Mouse (Mus musculus): Measurements from ENCODE around the gene Actg1. TPM values are rescaled to one million over a fixed set of nuclear protein-coding genes. Genes with fewer than 3 reads are reported as not detected.

Gene Actg1
- total and polyA plus RNA-seq, 2 experiments, result 68.0 to 158 TPM

GRCm38 (mm10) chr11:120359391-120359790, 11.0 kb upstream of the Actg1 start:
- Histone ChIP-seq H3K9ac (ENCODE audit: low read depth, low read length) (no peak overlapping the region), H3K4me3 (ENCODE audit: insufficient read depth, low read depth, low read length) (no peak overlapping the region), H3K36me3 (ENCODE audit: control insufficient read depth, insufficient read depth, low read length) (no peaks in the 10 kb centered on the region), H3K79me2 (ENCODE audit: control insufficient read depth, insufficient read depth, low read length) (no peaks in the 10 kb centered on the region), H3K4me1 (ENCODE audit: control insufficient read depth, insufficient read depth, low read length) (no peaks in the 10 kb centered on the region), H3K27me3 (ENCODE audit: control insufficient read depth, insufficient read depth, low read length) (no peaks in the 10 kb centered on the region), H3K27ac (replicated peaks; ENCODE audit: insufficient read depth, low read depth, low read length) (no peak overlapping the region)
- 55% methylated on average over 6 of the region's 6 CpGs for WGBS
- DNase-seq (ENCODE audit: extremely low read depth, low read depth, low spot score), result no peak
- TF ChIP-seq CTCF (IDR thresholded peaks at IDR 0.05; ENCODE audit: low read depth, low read length) (no peak), POLR2A (IDR thresholded peaks at IDR 0.05; ENCODE audit: extremely low read depth, insufficient read depth, low read length) (no peak)

- Histone ChIP-seq H3K36me3 (ENCODE audit: control insufficient read depth, insufficient read depth, low read length) (no peaks in the 10 kb centered on the region), H3K27me3 (ENCODE audit: control insufficient read depth, insufficient read depth, low read length) (no peaks in the 10 kb centered on the region), H3K4me3 (ENCODE audit: insufficient read depth, low read depth, low read length) (no peak overlapping the region), H3K79me2 (ENCODE audit: control insufficient read depth, insufficient read depth, low read length) (no peaks in the 10 kb centered on the region), H3K9ac (ENCODE audit: low read depth, low read length) (no peak overlapping the region), H3K4me1 (ENCODE audit: control insufficient read depth, insufficient read depth, low read length) (peaks cover 3% of the 10 kb centered on the region; the same call in 1 of the 2 replicates), H3K27ac (replicated peaks; ENCODE audit: insufficient read depth, low read depth, low read length) (no peak overlapping the region)
- DNase-seq (ENCODE audit: extremely low read depth, low read depth, low spot score), result no peak
- TF ChIP-seq CTCF (IDR thresholded peaks at IDR 0.05; ENCODE audit: low read depth, low read length) (no peak), POLR2A (IDR thresholded peaks at IDR 0.05; ENCODE audit: extremely low read depth, insufficient read depth, low read length) (no peak)
- WGBS, result 41% methylated on average over 10 of the region's 10 CpGs
Measured at GRCm38 (mm10) chr11:120357791-120358401, 9.6 kb upstream of the Actg1 start.

GRCm38 (mm10) chr11:120356900-120357299, 8.6 kb upstream of the Actg1 start:
- Histone ChIP-seq H3K36me3 (ENCODE audit: control insufficient read depth, insufficient read depth, low read length) (no peaks in the 10 kb centered on the region), H3K4me1 (ENCODE audit: control insufficient read depth, insufficient read depth, low read length) (peaks cover 5% of the 10 kb centered on the region; the same call in 1 of the 2 replicates), H3K79me2 (ENCODE audit: control insufficient read depth, insufficient read depth, low read length) (no peaks in the 10 kb centered on the region), H3K27me3 (ENCODE audit: control insufficient read depth, insufficient read depth, low read length) (no peaks in the 10 kb centered on the region), H3K4me3 (ENCODE audit: insufficient read depth, low read depth, low read length) (no peak overlapping the region), H3K9ac (ENCODE audit: low read depth, low read length) (no peak overlapping the region), H3K27ac (replicated peaks; ENCODE audit: insufficient read depth, low read depth, low read length) (no peak overlapping the region)
- 96% methylated on average over 4 of the region's 4 CpGs for WGBS
- TF ChIP-seq CTCF (IDR thresholded peaks at IDR 0.05; ENCODE audit: low read depth, low read length) (no peak), POLR2A (IDR thresholded peaks at IDR 0.05; ENCODE audit: extremely low read depth, insufficient read depth, low read length) (no peak)
- DNase-seq (ENCODE audit: extremely low read depth, low read depth, low spot score), result no peak

- no peaks in the 10 kb centered on the region for H3K27me3 ChIP-seq (ENCODE audit: control insufficient read depth, insufficient read depth, low read length)
- no peak for DNase-seq (ENCODE audit: extremely low read depth, low read depth, low spot score)
- no peaks in the 10 kb centered on the region for H3K79me2 ChIP-seq (ENCODE audit: control insufficient read depth, insufficient read depth, low read length)
- no peak overlapping the region for H3K9ac ChIP-seq (ENCODE audit: low read depth, low read length)
- no peak overlapping the region for H3K4me3 ChIP-seq (ENCODE audit: insufficient read depth, low read depth, low read length)
- H3K36me3 ChIP-seq (ENCODE audit: control insufficient read depth, insufficient read depth, low read length), result no peaks in the 10 kb centered on the region
- H3K27ac ChIP-seq (replicated peaks; ENCODE audit: insufficient read depth, low read depth, low read length), result no peak overlapping the region
- WGBS, result 93% methylated on average over 15 of the region's 15 CpGs
- peaks cover 5% of the 10 kb centered on the region; the same call in 1 of the 2 replicates for H3K4me1 ChIP-seq (ENCODE audit: control insufficient read depth, insufficient read depth, low read length)
- TF ChIP-seq POLR2A (IDR thresholded peaks at IDR 0.05; ENCODE audit: extremely low read depth, insufficient read depth, low read length) (no peak), CTCF (IDR thresholded peaks at IDR 0.05; ENCODE audit: low read depth, low read length) (no peak)
Measured at GRCm38 (mm10) chr11:120356319-120356840, 8.0 kb upstream of the Actg1 start.

GRCm38 (mm10) chr11:120355277-120356039, 7.1 kb upstream of the Actg1 start:
- WGBS, result 74% methylated on average over 5 of the region's 5 CpGs
- peaks cover 5% of the 10 kb centered on the region; the same call in 1 of the 2 replicates for H3K4me1 ChIP-seq (ENCODE audit: control insufficient read depth, insufficient read depth, low read length)
- H3K9ac ChIP-seq (ENCODE audit: low read depth, low read length), result no peak overlapping the region
- TF ChIP-seq POLR2A (IDR thresholded peaks at IDR 0.05; ENCODE audit: extremely low read depth, insufficient read depth, low read length) (no peak), CTCF (IDR thresholded peaks at IDR 0.05; ENCODE audit: low read depth, low read length) (no peak)
- H3K4me3 ChIP-seq (ENCODE audit: insufficient read depth, low read depth, low read length), result no peak overlapping the region
- H3K36me3 ChIP-seq (ENCODE audit: control insufficient read depth, insufficient read depth, low read length), result no peaks in the 10 kb centered on the region
- DNase-seq (ENCODE audit: extremely low read depth, low read depth, low spot score), result no peak
- H3K27ac ChIP-seq (replicated peaks; ENCODE audit: insufficient read depth, low read depth, low read length), result no peak overlapping the region
- H3K79me2 ChIP-seq (ENCODE audit: control insufficient read depth, insufficient read depth, low read length), result no peaks in the 10 kb centered on the region
- H3K27me3 ChIP-seq (ENCODE audit: control insufficient read depth, insufficient read depth, low read length), result no peaks in the 10 kb centered on the region
